Mouse (Mus musculus) megakaryocyte, embryonic 14.5 days (primary cell): ENCODE measurements around the gene Mybpc1.

Source experiments
- FLI1 ChIP-seq: IDR thresholded peaks from 2 replicates; pipeline ENCODE4 v1.6.1; 2012; ENCODE audit warnings: low read length, inconsistent platforms, mixed read lengths
- GATA1 ChIP-seq: IDR thresholded peaks from 3 replicates; pipeline ENCODE4 v1.6.1; 2012; ENCODE audit warnings: mixed read lengths, low read length, inconsistent platforms, borderline replicate concordance

DNA sequence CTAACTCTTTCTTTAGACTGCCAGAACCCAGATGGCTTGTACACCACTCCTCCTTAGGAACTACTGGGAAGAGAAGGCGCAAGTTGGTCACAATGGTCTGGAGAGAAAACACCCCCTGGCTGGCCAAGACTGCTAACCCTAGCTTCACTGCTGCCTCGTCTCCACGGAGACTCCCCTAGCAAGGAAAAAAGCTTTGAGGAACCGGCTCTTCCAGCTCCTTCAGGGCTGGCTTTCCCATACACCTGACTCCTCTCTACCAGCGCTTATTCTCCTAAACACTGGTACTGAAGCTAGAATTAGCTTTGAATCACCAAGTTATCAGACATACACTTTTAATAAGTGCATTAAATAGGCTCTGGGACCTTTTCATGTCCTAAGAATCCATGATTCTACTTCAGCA is 105.0 kb downstream of the Mybpc1 start:
- TF ChIP-seq GATA1 (no peak), FLI1 (no peak)
